Mouse (Mus musculus) G1E (cell line): ENCODE measurements around the gene Fbxl15. TPM values are rescaled to one million over a fixed set of nuclear protein-coding genes. Genes with fewer than 3 reads are reported as not detected.

Experiments
- ATAC-seq: 2 replicates; pipeline ENCODE4 v1.8.0; 2016; ENCODE audit warnings: mild to moderate bottlenecking; ENCODE audit not compliant: insufficient number of reproducible peaks, poor library complexity, low FRiP score, severe bottlenecking; ENCODE audit errors: extremely low read depth
- DNase-seq: peaks from one replicate; pipeline ENCODE4 v3.0.0; 2012; ENCODE audit warnings: low spot score
- H3K27me3 ChIP-seq: 2 replicates; pipeline ENCODE4 v1.6.1; 2012; ENCODE audit warnings: mild to moderate bottlenecking, low read length, inconsistent platforms; ENCODE audit not compliant: insufficient read depth
- H3K36me3 ChIP-seq: replicated peaks from 2 replicates; pipeline ENCODE3; 2012; ENCODE audit warnings: mild to moderate bottlenecking, inconsistent platforms
- H3K4me1 ChIP-seq: 2 replicates; pipeline ENCODE4 v1.6.1; 2012; ENCODE audit warnings: low read depth, low read length, inconsistent platforms, mixed read lengths; ENCODE audit not compliant: insufficient read depth
- H3K4me3 ChIP-seq: 2 replicates; pipeline ENCODE4 v1.5.1; 2012; ENCODE audit warnings: low read depth, mild to moderate bottlenecking, inconsistent platforms, low read length, moderate library complexity, mixed read lengths
- H3K9me3 ChIP-seq: replicated peaks from 2 replicates; pipeline ENCODE4 v1.6.1; 2012; ENCODE audit warnings: inconsistent platforms
- CTCF ChIP-seq: IDR thresholded peaks from 2 replicates; pipeline ENCODE4 v1.5.1; 2012; ENCODE audit warnings: low read depth, low read length, inconsistent platforms, mixed read lengths
- GATA1 ChIP-seq: IDR thresholded peaks from 2 replicates; pipeline ENCODE4 v1.6.1; 2012; ENCODE audit warnings: borderline replicate concordance, low read length, inconsistent platforms, mixed read lengths
- GATA2 ChIP-seq: IDR thresholded peaks from 2 replicates; pipeline ENCODE4 v1.6.1; 2012; ENCODE audit warnings: low read depth, low read length, inconsistent platforms, borderline replicate concordance
- POLR2AphosphoS5 ChIP-seq: IDR thresholded peaks from 2 replicates; pipeline ENCODE4 v1.6.1; 2012; ENCODE audit warnings: low read depth, low read length, inconsistent platforms; ENCODE audit not compliant: insufficient replicate concordance
- TAL1 ChIP-seq: conservative IDR thresholded peaks from 2 replicates; pipeline ENCODE4 v1.6.1; 2012; ENCODE audit warnings: low read depth, low read length, inconsistent platforms, mixed read lengths
- polyA plus RNA-seq: library from polyadenylated mRNA; stranded (reverse); fragments of >175 nt; gene quantifications from 2 replicates; pipeline ENCODE4 v1.2.3, GENCODE M21; 2012
- total RNA-seq, 2 experiments: library from RNA; stranded (forward) in 1 of 2; stranded (reverse) in 1 of 2; fragments of 200-1000 nt in 1 of 2; fragments of >200 nt in 1 of 2; fragmentation: Nextera tagmentation in 1 of 2; gene quantifications; 2 replicates each; pipeline ENCODE4 v1.2.3; 2014 to 2017

Fbxl15 gene
- total and polyA plus RNA-seq, 3 experiments: 2.0 to 15.2 (median 2.5) TPM

GRCm38 (mm10) chr19:46304216-46304841 is 23.7 kb upstream of the Fbxl15 start, which contains the start of gene Nfkb2:
Nfkb2 (plus strand) TSS chr19:46304320.
- TF ChIP-seq CTCF (peak; percentile 85), TAL1 (no peak), POLR2AphosphoS5 (no peak)
- Histone ChIP-seq H3K36me3 (peaks cover 37% of the 10 kb centered on the region), H3K27me3 (peaks cover 5% of the 10 kb centered on the region; the same call in 1 of the 2 replicates), H3K4me1 (peaks cover 56% of the 10 kb centered on the region), H3K4me3 (peak within 1 kb of the TSS; percentile 89), H3K9me3 (no peaks in the 10 kb centered on the region)
- peak; percentile 98 for DNase-seq
- ATAC-seq: peak; percentile 76

GRCm38 (mm10) chr19:46304908-46305333 is 23.1 kb upstream of the Fbxl15 start:
- peaks cover 5% of the 10 kb centered on the region; the same call in 1 of the 2 replicates for H3K27me3 ChIP-seq
- TF ChIP-seq GATA2 (no peak), POLR2AphosphoS5 (no peak), TAL1 (no peak), CTCF (no peak), GATA1 (no peak)
- peaks cover 43% of the 10 kb centered on the region for H3K36me3 ChIP-seq
- H3K4me3 ChIP-seq: peak overlapping the region; percentile 89
- no peak for ATAC-seq
- DNase-seq: no peak
- H3K9me3 ChIP-seq: no peaks in the 10 kb centered on the region
- peaks cover 62% of the 10 kb centered on the region for H3K4me1 ChIP-seq

DNA sequence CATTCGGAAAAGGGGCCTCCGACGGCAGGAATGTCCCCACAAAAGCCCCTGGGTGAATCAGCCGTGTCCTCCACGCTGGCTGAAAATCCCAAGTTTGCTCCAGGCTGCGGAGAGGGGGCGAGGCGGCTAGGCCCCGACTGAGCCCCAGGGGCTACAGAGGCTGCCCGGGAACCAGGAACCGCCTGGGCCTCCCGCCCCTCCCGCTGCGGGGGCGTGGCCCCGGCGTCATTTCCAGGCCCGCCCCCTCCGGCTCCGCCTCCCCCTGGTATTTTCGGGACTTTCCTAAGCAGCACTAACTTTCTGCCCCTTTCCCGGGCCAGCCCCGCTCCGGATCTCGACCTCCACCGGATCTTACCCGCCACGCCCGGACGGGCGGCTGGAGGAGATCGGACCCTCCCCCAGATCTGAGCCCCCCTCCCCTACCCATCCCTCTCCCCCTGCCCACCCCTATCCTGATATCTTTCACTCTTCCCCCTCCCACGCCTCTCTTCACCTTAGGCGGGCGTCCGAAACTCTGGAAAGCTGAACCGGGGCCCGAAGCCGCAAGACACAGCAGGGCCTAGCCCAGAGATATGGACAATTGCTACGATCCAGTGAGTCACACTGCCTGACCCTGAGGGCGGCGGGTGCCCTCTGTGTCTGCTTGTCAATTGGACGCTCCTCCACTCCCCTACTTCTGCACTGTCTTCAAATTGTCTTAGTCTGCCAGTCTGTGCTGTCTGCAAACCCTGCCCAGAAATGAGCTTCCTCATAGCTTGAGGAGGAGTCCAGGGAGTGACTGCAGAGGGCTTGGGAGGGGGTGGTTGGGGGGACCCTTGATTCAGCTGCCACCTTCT is 22.3 kb upstream of the Fbxl15 start:
- peaks cover 63% of the 10 kb centered on the region for H3K4me1 ChIP-seq
- peaks cover 50% of the 10 kb centered on the region for H3K36me3 ChIP-seq
- DNase-seq (peak; percentile 92), ATAC-seq (0 out of 2 replicates have a peak, but pooled peaks have one; percentile 37)
- no peak for TF ChIP-seq TAL1
- no peak for TF ChIP-seq GATA2
- TF ChIP-seq POLR2AphosphoS5: no peak
- no peak for TF ChIP-seq GATA1
- no peak for TF ChIP-seq CTCF
- H3K27me3 ChIP-seq: peaks cover under 1% of the 10 kb centered on the region; the same call in 1 of the 2 replicates
- no peaks in the 10 kb centered on the region for H3K9me3 ChIP-seq
- peak overlapping the region; percentile 89 for H3K4me3 ChIP-seq

DNA sequence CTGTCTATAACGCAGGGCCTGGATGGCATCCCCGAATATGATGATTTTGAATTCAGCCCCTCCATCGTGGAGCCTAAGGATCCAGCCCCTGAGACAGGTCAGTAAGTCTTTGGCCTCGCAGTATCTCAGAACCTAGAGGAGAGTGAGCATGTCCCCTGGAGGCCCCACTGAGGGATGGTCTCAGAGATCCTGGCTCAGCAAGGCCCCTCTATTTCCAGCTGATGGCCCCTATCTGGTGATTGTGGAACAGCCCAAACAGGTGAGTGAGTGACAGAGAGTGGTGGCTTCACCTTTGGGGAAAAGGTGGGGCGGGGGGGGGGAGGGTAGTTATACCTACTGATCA is 21.7 kb upstream of the Fbxl15 start:
- Histone ChIP-seq H3K4me1 (peaks cover 63% of the 10 kb centered on the region), H3K27me3 (no peaks in the 10 kb centered on the region), H3K36me3 (peaks cover 56% of the 10 kb centered on the region), H3K9me3 (no peaks in the 10 kb centered on the region), H3K4me3 (peak overlapping the region; percentile 89)
- TF ChIP-seq GATA1 (no peak), GATA2 (no peak), POLR2AphosphoS5 (no peak), CTCF (no peak), TAL1 (no peak)
- no peak for DNase-seq
- ATAC-seq: no peak

GRCm38 (mm10) chr19:46306751-46307289 is 21.2 kb upstream of the Fbxl15 start:
- no peak for DNase-seq
- Histone ChIP-seq H3K9me3 (no peaks in the 10 kb centered on the region), H3K4me1 (peaks cover 63% of the 10 kb centered on the region), H3K27me3 (no peaks in the 10 kb centered on the region), H3K36me3 (peaks cover 62% of the 10 kb centered on the region), H3K4me3 (no peak overlapping the region; the same call in 1 of the 2 replicates)
- no peak for TF ChIP-seq GATA2
- no peak for TF ChIP-seq CTCF
- TF ChIP-seq TAL1: no peak
- no peak for TF ChIP-seq POLR2AphosphoS5
- TF ChIP-seq GATA1: no peak
- ATAC-seq: no peak

- H3K4me3 ChIP-seq: no peak overlapping the region
- no peaks in the 10 kb centered on the region for H3K9me3 ChIP-seq
- ATAC-seq: no peak
- peaks cover 71% of the 10 kb centered on the region for H3K36me3 ChIP-seq
- H3K27me3 ChIP-seq: no peaks in the 10 kb centered on the region
- peaks cover 69% of the 10 kb centered on the region for H3K4me1 ChIP-seq
- TF ChIP-seq CTCF: no peak
- no peak for TF ChIP-seq GATA1
- TF ChIP-seq GATA2: no peak
- TF ChIP-seq TAL1: no peak
- TF ChIP-seq POLR2AphosphoS5: no peak
- no peak for DNase-seq
Measured at GRCm38 (mm10) chr19:46307781-46308180, 20.2 kb upstream of the Fbxl15 start.
